Mouse (Mus musculus) kidney, postnatal 36 days (tissue): ENCODE results near the gene Hdgfl2.
"Not testable (repeated sequence)": the region's sequence is repeated elsewhere in the genome, so short reads cannot be mapped to it uniquely, and the experiment has no call there.

Experiments used
- DNase-seq, 2 experiments: peaks; one replicate each; pipeline ENCODE4 v3.0.0; 2021 to 2022; ENCODE audit warnings: mixed read lengths in 2 of 2

Gene Hdgfl2

DNA sequence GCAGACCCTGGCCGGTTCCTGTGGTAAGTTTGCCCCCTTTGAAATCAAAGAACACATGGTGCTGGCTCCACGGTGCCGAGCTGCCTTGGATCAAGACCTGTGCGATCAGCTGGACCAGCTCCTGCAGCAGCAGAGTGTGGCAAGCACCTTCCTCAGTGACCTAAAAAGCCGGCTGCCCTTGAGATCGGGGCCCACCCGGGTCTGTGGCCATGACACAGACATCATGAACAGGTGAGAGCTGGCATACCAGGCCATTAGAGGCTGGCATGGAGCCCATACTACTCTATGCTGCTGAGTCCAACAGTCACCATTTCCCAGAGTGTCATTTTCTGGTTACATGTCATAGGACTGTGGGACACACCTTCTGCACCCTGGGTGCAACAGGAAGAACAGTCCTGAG, 17.4 kb upstream of the Hdgfl2 start:
- DNase-seq: no peak

DNA sequence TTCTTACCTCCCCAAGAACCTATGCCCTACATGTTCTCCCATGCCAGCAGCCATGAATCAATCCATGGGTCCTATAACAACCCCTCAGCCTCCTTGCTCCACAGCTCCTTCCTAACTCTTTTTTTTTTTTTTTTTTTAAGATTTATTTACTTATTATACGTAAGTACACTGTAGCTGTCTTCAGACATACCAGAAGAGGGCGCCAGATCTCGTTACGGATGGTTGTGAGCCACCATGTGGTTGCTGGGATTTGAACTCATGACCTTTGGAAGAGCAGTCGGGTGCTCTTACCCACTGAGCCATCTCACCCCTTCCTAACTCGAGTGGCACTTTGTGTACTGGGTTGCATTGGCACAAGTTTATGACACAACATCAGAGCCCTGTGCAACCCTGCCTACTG, 13.7 kb upstream of the Hdgfl2 start:
- not testable (repeated sequence) for DNase-seq

DNA sequence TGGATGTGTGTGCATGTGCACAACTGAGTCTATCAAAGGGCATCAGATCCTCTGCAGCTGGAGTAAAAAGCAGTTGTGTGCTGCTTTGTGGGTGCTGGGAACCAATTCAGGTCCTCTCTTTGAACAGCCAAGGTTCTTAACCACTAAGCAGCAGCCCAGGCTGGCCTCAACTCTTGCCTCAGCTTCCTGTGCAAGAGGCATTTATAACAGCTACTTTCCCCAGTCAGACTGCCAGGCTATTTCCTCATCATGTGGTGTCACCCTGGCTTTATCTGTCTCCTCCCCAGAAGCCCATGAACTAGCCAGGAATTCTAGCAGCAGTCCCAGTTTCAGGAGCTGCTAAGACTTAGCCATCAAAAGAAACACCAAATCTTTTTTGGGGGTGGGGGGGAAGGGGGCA, 13.0 kb upstream of the Hdgfl2 start:
- DNase-seq: no peak

DNA sequence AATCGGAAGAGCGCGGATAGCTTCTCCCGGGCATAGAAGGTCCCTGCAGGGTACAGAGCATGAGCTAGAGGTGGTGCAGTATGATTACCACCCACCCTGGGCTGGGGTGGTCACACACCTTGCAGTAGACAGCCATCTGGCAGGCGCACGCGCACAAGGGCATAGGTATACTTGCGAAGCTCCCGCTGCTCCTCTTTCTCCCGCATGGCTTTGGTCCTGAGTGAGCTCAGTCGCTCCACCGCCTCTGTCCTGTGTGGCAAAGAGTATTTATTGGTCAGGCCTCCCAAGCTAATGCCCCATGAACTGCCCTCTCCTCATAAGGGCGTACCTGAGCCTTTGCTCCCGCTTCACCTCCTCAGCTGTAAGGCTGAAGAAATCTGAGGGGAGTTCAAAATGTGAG, 10.4 kb upstream of the Hdgfl2 start:
- no peak for DNase-seq

DNA sequence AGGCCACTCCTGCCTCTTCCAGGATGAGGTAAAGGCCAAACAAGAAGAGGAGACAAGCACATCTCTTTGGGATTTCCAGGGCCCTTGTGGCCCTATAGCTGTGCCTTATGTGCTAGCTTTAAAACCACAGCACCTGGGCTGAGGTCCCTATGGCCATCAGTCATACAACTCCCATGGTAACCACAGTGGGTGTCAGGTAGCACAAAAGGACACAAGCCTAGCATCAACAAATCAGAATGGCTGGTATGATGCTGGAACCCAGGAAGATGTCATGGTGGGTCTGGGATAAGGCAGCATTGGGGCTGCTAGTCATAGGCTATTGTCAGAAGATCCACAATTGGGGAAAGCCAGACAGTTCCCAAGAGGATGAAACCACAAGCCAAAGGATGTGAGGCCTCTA, 8.3 kb upstream of the Hdgfl2 start:
- DNase-seq: no peak

DNA sequence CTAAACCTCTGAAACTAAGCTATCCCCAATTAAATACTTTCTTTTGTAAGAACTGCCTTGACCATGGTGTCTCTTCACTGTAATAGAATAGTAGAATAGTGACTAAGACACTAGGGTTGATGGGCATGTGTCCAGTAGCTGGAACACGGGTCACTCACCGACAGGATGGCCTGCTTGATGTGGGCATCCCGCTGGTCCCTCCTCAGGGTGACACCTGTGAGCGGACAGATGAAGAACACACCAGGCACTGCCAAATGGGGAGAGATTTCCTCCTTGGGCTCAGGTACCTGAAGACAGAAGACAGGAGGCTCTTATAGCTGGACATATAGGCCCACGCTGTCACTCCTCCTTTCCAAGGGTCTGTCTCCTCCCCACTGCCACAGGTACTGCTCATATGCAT, 7.2 kb upstream of the Hdgfl2 start:
- no peak for DNase-seq

DNA sequence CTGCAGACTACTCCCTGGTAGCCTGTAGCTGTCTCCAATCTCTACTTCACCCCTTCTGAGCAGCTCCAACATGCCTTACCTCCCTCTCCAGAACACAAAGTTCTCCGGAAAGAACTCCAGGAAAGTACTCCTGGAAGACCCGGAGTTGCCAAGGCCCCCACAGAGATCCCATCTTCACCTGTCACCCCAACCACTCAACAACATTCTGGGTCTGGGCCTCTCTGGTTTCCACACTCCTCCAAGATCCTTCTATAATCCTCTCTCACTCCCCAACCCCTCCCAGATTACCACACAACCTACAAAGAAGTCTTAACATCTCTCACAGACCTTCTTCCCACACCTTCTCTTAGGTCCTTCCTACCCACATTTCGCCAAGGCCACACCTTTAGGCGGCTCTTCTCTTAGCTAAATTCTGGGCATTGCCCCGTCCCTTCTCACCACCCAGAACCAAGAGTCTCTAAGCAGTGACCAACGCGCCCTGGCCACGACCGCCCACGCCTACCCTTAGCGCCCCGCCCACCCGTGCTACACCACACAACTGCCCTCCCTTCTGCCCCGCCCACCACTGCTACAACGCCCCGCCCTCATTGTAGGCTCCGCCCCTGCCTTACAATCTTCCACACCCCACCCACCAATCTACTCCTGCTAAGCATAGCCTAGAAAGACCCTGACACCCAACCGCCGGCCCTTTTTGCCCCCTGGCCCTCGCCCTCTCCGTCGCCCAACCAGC, 5.2 kb upstream of the Hdgfl2 start:
- DNase-seq: peak; percentile 90 to 96

DNA sequence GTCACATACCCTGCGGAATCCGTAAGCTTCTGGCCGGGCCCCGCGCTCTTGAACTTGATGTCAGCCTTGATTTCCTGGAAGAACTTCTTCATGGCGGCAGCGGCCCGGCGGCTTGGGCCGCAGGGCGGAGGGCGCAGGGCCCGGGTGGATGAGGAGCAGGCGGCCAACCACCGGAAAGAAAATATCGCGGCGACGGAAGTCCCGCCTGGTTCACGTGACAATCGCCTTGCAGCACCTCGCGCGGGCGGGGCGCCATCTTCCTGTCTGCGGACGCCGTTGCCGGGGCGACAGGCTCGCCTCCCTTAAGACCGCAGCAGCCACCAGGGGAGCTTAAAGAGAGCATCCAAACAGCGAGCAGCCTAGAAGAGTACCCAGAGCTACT, 4.6 kb upstream of the Hdgfl2 start, which contains the start of gene Ubxn6:
Gene Ubxn6, minus strand, starts transcription at position 202 of the 382 bp plus-strand sequence.
- DNase-seq: peak; percentile 99 to 100

DNA sequence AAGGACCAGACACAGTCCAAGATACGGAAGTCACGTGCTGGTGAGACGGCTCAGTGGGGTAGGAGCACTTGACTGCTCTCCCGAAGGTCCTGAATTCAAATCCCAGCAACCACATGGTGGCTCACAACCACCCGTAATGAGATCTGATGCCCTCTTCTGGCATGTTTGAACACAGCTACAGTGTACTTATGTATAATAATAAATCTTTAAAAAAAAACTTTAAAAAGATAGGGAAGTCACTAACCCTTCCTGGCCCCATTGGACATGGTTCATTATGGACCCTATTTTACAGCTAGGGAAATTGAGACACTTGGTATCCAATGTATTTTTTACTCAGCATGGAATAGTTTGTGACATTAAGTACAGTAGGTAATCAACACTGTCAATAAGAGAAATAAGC, 1.9 kb upstream of the Hdgfl2 start:
- DNase-seq: no peak

DNA sequence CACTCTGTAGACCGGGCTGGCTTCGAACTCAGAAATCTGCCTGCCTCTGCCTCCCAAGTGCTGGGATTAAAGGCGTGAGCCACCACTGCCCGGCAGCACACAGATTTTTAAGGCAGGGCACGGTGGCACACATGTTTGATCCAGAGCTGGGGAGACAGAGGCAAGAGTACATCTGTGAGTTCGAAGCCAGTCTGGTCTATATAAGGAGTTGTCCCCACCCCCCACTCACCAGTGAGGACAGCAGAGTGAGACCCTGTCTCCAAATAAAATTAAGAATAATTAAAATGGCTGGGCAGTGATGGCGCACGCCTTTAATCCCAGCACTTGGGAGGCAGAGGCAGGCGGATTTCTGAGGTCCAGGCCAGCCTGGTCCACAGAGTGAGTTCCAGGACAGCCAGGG, 1.1 kb upstream of the Hdgfl2 start:
- DNase-seq: not testable (repeated sequence)

DNA sequence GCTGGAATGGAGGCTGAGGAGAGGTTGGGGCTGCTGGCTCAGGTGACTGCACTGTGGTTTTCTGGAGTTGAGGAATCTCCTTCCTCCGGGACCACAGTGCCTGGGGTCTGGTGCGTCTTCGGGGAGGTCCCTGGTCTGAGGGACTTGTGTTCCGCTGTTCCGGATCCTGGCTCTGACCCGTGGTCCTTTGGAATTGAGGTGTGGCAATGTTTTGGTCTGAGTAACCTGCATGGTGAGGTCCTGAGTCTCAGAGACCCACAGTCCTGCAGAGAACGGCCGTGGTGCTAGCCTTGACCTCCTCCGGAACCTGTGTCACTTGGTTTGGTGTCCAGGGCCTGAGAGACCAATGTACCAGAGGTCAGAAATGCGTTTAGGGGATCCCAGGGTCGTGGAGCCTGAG, 487 bp downstream of the Hdgfl2 start:
- DNase-seq: peak in 1 of 2 experiments; percentile 18

DNA sequence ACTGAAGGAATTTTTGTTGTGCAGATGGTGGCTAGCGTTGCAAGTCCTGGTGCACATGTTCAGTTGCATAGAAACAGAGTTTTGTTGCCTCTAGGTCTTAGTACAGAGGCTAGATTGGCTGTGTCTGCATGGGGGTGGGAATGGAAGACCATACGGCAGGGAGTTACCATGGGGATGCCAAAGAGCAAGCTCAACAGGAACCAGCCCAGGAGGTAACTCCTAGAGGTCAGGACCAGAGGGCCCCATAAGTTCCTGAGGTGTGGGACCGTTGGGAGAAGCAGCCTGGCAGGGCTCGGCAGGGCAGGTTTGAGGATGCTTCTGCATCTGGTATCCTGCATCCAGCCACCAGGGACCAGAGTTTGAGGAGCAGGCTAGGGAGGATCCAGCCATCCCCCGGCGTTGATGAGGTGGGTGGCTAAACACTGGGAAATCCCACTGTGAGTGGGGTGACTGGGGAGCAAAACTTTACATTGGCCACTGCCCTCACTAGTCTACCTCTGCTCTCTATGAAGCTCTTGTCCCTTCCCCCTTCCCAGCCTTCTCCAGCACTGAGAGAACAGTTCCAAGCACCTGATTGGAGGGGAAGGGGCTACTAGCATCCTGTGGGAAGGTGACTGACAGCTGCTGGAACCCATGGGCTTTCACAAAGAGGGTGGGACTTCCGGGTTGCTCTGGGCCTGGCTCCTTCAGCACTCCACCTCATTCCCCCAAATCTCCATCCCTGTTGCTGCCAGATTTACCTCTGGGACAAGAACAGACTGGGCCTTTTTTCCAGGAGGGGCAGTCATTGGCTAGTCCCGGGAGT, 1.5 kb downstream of the Hdgfl2 start:
- DNase-seq: peak; percentile 14 to 32

DNA sequence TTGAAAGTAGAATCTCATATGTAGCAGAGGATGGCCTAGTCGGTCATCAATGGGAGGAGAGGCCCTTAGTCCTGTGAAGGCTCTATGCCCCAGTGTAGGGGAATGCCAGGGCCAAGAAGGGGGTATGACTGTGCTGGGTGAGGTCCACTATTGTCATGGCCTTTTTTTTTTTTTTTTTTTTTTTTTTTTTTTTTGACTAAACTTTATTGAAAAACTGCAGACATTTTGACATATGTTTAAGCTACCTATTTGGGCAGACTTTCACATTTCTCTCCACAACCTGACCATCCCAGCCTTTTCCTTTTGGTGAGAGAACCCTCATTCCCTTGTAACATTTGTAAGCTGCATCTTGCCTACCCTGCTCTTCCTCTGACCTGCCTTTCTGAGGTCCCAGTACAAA, 12.9 kb downstream of the Hdgfl2 start:
- DNase-seq: no peak

DNA sequence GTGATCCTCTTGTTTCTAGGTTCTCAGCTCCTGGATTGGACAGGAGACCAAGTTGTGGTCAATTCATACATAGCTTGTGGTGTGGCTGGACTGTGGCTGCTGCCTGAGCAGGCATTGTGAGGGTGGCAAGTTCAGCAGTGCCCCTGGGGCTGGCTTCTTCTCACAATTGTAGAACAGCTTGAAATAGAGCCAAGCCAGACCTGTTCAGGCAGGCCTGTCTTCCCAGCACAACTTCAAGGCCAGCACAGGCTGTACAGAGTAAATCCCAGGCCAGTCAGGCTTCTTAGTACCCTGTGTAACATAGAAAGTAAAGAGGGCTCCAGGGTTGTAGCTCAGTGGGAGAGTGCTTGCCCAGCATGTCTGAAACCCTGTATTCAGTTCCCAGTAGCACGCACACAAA, 13.4 kb downstream of the Hdgfl2 start:
- peak; percentile 21 to 47 for DNase-seq

DNA sequence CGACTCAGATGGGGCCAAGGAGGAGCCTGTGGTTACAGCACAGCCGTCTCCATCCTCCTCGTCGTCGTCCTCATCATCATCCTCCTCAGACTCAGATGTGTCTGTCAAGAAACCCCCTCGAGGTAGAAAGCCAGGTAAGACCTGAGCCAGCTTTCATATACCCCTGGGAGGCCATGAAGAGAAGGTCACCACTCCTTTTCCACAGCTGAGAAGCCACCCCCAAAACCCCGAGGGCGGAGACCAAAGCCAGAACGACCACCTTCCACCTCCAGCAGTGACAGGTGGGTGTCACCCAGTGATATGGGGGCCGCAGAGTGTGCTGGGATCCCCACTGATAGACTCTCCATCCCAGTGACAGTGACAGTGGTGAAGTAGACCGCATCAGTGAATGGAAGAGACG, 17.4 kb downstream of the Hdgfl2 start:
- DNase-seq: no peak

DNA sequence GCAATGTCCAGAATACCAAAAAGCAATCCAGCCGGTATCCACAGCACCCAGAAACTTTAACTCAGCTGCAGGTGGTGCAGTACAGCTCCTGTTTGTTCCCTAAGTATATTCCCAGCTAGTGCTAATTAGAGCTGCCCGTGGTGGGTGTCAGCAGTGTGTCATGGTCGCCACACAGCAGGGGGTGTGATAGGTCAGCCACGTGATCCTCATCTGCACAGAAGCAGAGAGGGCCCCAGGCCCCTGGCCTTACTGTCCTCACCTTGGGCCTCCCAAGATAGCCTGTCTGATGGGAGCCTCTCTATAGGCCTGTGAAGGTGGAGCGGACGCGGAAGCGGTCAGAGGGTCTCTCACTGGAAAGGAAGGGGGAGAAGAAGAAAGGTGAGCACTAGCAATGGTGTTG, 18.7 kb downstream of the Hdgfl2 start:
- DNase-seq: no peak

DNA sequence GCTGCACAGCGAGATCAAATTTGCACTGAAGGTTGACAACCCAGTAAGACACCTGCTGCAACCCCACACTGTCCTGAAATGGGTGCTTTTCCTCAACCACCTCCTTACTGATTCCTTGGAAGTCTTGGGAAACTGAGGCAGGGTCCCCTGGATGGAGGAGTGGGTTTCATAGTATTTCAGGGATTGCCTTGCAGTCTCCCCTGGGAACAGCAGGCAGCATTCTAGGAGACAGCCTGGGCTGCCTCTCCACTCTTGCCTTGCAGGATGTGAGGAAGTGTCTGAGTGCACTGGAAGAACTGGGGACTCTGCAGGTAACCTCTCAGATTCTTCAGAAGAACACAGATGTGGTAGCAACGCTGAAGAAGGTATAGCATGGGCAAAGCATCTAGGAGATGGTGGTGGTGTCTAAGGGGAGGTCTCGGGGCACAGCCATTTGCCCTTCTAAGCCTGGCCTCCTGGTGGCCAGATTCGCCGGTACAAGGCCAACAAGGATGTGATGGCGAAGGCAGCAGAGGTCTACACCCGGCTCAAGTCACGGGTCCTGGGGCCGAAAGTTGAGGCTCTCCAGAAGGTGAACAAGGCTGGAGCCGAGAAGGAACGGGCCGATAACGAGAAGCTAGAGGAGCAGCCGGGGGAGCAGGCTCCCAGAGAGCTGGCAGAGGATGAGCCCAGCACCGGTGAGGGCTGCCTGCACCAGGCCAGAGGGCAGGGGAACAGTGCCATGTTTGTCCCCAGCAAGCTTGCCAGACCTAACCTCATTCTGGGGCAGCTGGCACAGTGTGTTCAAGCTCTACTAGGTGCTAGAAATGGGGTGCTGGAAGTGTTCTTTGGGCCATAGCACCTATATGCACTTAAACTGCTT, 19.5 kb downstream of the Hdgfl2 start:
- DNase-seq: no peak

DNA sequence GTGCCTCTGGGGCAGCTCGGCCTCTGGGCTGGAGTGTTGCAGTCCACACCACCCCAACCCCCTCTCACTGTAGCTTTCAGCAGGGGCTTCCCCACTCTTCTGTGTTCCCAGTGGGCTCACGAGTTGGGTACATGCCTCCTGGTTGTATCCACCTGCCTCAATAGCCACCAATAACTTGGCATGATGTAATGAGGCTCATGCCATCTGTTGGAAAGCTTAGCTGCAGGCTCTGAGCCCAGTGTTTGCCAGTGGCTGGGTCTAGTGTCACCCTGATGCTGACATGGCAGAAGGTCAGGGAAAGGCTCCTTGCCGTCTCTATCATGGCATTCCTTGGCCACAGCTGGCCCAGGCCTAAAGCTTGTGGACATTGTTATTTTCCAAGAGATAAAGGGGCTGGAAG, 21.4 kb downstream of the Hdgfl2 start:
- no peak for DNase-seq

DNA sequence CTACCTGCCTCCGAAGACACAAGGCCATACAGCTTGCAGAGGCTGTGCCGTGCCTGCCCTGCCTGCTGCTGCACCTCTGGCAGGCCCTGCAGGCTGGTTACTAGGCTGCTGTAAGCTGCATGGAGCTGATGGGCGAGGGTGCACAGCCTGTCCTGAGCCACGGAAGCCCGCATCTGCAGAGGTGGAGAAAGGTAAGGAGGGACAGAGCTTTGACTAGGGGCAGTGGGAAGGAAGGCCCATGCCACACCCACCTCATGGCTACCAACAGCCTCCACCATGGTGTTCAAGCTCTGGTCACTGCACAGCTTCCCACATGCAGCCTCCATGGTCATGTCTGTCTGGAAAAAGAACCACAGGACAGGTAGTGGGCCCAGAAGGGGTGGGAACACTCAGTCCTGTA, 22.7 kb downstream of the Hdgfl2 start:
- DNase-seq: no peak

DNA sequence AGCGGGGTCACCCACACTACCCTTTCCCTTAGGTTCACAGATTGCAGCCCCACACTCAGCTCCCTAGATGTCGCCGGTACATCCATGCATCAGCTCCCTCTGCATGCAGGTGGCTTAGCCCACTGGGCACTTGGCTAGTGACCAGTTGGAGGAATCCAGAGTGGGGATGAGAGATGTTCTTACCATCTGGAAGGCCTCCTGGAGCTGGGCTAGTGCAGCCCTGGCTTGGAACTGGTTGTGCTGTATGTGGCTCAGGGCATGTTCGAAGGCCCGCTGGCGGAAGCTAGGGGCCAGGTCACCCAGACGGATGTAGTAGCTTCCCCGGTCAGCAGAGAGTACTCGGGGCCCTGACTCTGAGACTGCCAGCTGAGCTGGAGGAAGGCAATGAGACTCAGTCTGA, 23.5 kb downstream of the Hdgfl2 start:
- no peak for DNase-seq

DNA sequence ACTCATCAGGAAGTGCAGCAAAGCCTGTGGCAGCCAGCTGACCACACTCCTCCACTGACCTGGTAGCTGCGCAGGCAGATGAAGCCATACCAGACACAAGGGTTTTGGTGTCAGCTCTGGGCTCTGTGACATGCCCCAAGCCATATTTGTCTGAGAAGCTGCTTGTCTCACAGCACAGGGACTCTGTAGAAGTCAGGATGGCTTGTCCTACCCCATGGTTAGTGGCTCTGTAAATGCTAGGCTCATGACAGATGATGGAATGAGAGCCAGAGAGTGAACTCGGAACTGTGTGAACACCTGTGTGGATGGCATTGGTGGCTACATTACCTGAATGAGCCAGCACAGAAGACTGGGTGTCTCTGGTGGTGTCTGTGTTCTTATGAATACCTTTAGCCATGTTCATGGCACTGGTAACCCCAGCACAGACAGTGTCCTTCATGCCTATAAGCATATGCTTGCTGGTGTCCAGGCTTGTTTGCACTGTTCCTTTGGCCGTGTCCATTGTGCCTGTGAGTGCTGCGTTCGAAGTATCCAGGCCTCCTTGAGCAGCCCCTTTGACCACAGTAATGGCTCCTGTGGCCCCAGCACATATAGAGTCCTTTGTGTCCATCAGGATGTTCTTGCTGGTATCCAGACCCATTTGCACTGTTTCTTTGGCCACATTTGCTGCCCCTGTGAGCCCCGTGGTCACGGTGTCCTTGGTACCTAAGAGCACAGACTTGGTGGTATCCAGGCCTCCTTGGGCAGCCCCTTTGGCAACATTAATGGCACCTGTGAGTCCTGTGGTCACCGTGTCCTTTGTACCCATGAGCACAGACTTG, 24.2 kb downstream of the Hdgfl2 start:
- no peak for DNase-seq

DNA sequence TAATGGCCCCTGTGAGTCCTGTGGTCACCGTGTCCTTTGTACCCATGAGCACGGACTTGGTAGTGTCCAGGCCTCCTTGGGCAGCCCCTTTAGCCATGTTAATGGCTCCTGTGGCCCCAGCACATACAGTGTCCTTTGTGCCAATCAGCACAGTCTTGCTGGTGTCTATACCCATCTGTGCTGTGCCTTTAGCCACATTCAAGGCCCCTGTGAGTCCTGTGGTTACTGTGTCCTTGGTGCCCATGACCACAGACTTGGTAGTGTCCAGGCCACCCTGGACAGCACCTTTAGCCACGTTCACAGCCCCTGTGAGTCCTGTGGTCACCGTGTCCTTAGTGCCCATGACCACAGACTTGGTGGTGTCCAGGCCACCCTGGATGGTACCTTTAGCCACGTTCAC, 25.4 kb downstream of the Hdgfl2 start:
- not testable (repeated sequence) for DNase-seq

DNA sequence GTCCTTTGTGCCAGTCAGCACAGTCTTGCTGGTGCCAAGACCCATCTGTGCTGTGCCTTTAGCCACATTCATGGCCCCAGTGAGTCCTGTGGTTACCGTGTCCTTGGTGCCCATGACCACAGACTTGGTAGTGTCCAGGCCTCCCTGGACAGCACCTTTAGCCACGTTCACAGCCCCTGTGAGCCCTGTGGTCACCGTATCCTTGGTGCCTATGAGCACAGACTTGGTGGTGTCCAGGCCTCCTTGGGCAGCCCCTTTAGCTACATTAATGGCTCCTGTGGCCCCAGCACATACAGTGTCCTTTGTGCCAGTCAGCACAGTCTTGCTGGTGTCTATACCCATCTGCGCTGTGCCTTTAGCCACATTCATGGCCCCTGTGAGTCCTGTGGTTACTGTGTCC, 27.0 kb downstream of the Hdgfl2 start:
- DNase-seq: not testable (repeated sequence)
